Mouse (Mus musculus) myocyte (in vitro differentiated cells): ENCODE results near the gene Gm20379.

Experiments
- E2F4 ChIP-seq: IDR thresholded peaks from one replicate; pipeline ENCODE4 v1.6.1; 2011; ENCODE audit warnings: mild to moderate bottlenecking, control low read depth, moderate library complexity; ENCODE audit not compliant: insufficient read depth
- MAX ChIP-seq: IDR thresholded peaks from one replicate; pipeline ENCODE4 v1.6.1; 2011; ENCODE audit warnings: low read depth, mild to moderate bottlenecking, control low read depth
- POLR2A ChIP-seq: IDR thresholded peaks from one replicate; pipeline ENCODE4 v1.6.1; 2011; ENCODE audit warnings: low read depth, mild to moderate bottlenecking, control low read depth, moderate library complexity; ENCODE audit not compliant: insufficient read length
- POLR2AphosphoS2 ChIP-seq: IDR thresholded peaks from one replicate; pipeline ENCODE4 v1.6.1; 2011; ENCODE audit warnings: low read depth, control low read depth; ENCODE audit not compliant: insufficient read length
- SRF ChIP-seq: IDR thresholded peaks from one replicate; pipeline ENCODE4 v1.6.1; 2011; ENCODE audit warnings: low read depth; ENCODE audit not compliant: control insufficient read depth, insufficient read length
- TCF12 ChIP-seq: IDR thresholded peaks from one replicate; pipeline ENCODE4 v1.6.1; 2011; ENCODE audit warnings: mild to moderate bottlenecking, control low read depth; ENCODE audit not compliant: poor library complexity, insufficient read depth, severe bottlenecking
- USF1 ChIP-seq: IDR thresholded peaks from one replicate; pipeline ENCODE4 v1.6.1; 2011; ENCODE audit warnings: low read depth, mild to moderate bottlenecking, control low read depth, moderate library complexity

DNA sequence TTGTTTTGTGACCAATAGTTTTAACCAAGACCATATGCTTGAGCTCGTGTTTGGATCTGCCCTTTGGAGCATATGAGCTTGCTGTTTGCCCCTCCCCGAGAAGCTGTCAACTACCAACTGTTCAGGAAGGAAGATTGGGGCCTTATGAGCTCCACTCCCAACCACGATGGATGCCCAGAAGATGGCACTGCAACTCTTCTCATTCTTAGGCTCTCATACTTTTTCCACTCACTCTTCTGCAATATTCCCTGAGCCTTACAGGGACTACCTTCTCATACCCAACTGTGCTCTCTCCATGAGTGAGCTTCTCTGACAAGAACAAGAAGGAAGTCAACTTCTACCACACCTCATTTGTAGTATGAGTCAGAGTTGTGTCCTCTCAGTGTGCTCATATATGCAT, 38.7 kb upstream of the Gm20379 start:
- no peak for TF ChIP-seq POLR2A
- TF ChIP-seq USF1 = no peak
- no peak for TF ChIP-seq TCF12
- TF ChIP-seq MAX = no peak
- no peak for TF ChIP-seq SRF
- TF ChIP-seq POLR2AphosphoS2 = no peak
- TF ChIP-seq E2F4 = no peak
